Mouse (Mus musculus): ENCODE measurements around the gene Slc46a1.
A peak's percentile ranks its signal among the peaks of the same experiment; 100 is the strongest.

Gene Slc46a1

DNA sequence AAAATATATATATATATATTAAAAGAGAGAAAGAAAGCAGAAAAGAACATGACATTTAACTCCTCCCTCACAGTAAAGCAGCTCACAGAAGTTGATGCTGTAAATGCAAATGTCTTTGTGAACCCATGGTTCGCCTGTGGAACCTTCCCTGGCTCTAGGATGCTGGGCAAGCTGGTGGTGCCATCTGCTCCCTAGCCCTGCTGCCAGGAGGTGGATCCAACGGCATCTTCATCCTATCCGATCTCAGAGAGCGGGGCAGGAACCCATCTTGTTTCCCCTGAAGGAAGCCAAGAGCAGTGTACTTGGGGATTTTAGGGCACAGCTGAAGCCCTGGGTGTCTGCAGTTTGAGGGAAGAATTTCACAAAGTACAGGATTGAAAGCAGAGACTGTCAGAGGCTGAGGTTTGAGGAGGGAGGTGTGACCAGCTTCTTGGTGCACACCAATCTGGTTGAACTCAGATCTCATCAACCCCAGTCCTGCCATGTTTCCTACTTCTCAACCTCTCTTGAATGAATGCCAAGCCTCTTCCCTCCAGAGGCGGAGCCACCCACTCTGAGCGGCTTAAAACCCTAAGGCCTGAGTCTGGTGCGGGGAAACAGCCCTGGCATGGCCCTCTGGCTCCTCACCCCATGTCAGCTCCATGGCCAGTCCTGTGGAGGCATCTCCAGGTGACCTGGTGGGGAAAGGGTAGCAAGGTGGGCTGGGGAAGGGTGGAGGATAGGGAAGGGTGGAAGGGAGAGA, 37.6 kb downstream of the Slc46a1 start, which contains the start of gene Sebox:
Sebox (plus strand) TSS at position 539 of the 742 bp plus-strand sequence.
- DNase-seq (ENCODE audit: low spot score in 2 of 2) = no peak

DNA sequence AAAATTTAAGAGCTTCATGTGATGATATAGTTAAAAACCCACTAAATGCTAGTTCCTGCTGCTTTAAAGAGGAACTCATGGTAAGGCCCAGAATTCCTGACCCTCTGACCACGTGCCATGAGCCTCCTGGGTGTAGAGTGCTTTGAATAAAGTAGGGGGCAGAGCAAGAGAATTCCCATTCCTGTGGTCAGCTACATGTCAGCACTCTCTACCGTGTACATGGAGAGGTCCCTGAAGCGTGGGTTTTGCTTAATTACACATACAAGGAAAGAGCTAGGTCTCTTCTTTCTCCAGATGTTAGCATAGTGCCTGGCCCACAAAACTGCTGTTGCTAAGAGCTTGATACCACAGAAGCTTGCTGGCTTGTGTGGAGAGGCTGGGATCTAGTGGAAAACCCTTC, 39.9 kb downstream of the Slc46a1 start:
- no peak for DNase-seq (ENCODE audit: low spot score in 2 of 2)

DNA sequence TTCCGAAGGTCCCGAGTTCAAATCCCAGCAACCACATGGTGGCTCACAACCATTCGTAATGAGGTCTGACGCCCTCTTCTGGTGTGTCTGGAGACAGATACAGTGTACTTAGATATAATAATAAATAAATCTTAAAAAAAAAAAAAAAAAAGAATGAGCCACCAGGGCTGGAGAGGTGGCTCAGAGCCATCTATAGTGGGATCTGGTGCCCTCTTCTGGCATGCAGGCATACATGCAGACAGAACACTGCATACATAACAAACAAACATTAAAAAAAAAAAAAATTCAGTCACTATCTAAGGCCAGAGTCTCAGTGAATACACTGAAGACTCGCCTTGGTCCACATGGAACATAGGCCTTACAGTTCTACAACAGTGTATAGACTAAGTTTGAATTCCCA, 43.7 kb downstream of the Slc46a1 start:
- DNase-seq (ENCODE audit: low spot score in 2 of 2) = no peak

DNA sequence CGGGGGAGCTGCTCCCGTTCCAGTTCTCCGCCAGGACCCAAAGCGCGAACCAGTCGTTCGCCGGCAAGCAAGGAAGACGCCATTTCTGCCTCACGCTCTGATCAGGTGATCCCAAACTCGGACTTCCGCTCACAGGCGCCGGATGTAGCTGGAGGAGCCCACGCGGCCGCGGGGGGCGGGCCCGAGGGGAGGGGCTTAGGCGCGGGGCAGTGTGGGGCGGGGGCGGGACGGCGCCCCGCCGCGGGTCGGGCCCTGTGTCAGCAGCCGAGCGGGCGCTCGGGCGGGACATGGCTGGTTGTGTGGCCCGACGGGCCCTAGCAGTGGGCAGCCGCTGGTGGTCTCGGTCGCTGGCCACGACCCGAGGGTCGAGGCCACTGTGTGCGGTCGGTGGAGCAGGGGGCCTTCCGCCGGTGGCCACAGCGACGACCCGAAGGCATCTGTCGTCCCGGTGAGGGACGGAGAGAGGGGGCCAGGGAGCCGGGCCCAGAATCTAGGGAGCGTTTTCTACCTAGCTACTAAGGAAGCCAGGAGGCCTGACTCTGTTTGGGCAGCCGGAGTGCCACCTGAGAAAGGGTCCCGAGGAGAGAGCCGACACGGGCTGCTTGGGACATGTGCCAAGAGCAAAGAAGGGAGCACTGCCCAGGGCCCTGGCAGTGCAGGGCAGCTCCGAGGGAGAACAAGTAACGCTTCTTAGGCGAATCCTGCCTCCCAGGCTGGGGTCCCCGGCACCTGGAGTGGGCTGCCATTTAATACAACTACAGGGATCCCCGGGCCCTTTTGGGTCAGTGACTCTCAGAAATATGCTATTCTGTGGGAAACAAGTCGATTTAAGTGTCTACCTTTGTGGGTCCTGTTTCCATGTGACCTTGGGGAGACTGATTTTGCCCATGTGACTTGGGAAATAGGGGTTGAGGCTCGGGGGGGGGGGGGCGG, 46.8 kb downstream of the Slc46a1 start, which contains the start of the genes Tmem199 and Poldip2:
Tmem199 (minus strand) TSS at position 148 of the 933 bp plus-strand sequence.
Poldip2 (plus strand) TSS at position 169 of the 933 bp plus-strand sequence.
- DNase-seq (ENCODE audit: low spot score in 2 of 2) = peak; percentile 85 to 92

DNA sequence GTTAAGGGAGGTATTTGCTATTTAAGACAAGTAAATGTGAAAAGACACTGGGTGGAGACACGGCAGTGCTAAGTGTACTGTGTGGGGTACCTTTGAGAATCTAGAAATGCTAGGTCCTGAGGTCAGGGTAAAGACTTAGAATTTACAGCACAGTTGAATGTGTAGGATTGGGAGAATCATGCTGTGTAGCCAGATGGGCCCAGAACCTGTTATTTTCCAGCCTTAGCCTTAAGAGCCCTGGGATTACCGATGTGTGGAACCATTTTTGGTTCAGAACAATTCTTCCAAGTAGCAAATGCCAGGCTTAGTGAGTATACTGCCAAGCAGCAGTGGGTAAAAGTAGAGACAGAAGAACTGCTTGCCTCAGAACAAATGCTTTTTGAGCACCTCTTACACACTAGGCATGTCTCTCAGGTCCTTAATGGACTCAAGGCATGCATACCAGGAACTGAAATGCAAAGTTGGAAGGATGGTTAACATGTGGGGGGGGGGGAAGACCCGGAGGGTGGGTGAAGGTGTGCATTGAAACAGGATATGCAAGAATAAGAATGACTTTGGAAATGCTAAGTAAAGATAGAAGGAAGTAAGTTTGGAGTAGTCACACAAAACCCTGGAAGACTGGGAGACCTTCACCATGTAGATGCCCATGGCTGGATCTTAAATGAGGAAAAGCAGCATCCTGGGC, 47.8 kb downstream of the Slc46a1 start:
- no peak for DNase-seq (ENCODE audit: low spot score in 2 of 2)

DNA sequence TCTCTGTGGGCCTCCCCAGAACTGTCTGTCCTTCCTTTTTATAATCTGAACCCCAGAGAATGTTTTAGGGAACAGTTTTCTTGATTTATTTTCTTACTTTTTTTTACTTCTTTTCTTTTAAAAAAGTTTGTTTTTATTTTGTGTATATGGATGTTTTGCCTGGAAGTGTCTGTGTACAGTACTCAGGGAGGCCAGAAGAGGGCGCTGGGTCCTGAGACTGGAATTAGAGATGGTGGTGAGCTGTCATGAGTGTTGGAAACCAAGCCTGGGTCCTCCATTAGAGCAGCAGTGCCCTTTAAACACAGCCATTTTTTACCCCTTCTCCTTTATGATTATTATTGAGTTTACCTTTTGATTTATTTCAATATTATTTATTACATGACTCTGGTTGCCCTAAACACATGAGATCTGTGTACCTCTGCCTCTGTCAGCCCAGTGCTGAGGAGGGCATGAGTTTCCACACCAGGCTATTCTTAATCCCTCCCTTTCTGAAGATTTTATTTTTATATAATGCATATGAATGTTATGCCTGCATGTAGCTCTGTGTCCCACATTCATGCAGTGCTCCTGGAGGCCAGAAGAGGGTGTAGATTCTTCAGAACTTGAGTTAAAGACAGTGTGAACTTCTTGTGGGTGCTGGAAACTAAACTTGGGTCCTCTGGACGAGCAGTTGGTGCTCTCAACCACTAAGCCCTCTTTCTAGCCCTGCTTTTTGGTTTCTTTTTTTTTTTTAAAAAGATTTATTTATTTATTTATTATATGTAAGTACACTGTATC, 50.2 kb downstream of the Slc46a1 start:
- no peak for DNase-seq (ENCODE audit: low spot score in 2 of 2)

DNA sequence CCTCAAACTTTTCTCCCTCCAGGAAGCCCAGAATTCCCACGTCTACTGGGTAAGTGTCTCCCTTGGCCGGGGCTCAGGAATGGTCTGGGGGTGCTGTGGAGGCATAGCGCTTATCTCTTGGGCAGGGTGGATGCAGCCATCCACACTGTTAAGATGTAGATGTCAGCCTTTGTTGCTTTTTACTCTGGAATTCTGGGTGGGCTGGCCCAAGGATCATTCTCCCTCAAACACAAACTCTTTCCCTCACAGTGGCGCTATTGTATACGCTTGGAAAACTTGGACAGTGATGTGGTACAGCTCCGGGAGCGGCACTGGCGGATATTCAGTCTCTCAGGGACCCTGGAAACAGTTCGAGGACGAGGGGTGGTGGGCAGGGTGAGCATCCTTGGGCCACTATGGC, 53.4 kb downstream of the Slc46a1 start:
- DNase-seq (ENCODE audit: low spot score in 2 of 2) = no peak

Measured in spleen, postnatal 4 days (tissue).